Mouse (Mus musculus) hindlimb bud, embryonic 11.5 days (tissue): ENCODE data around the gene Olfr1330.
"Not testable (repeated sequence)": the region's sequence is repeated elsewhere in the genome, so short reads cannot be mapped to it uniquely, and the experiment has no call there.

Experiments used
- DNase-seq: peaks from one replicate; pipeline ENCODE4 v3.0.0-alpha.2; 2012; ENCODE audit warnings: low read depth, low spot score; ENCODE audit errors: extremely low spot score

The Olfr1330 gene

DNA sequence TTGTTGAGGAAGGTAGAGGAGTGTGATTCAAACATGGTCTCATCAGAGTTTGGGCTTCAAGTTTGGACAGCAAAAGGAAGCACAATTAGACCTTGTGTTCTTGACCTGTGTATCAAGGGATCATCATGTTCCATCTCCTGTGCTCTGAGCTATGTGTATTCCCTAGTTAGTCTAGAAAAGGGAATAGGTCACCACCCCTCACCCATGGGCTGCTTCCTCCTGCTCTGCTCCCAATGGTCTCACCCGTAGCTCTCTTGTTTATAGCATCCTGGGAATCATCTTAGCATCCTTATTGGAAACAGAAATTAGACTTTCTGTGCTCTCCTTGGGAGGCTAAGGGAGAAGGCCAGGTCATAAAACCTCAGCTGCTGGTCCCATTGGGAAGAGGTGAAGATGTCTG, at the start of gene Olfr1330:
Olfr1330 (plus strand) TSS at position 301 of the 400 bp plus-strand sequence.
- DNase-seq, result no peak

DNA sequence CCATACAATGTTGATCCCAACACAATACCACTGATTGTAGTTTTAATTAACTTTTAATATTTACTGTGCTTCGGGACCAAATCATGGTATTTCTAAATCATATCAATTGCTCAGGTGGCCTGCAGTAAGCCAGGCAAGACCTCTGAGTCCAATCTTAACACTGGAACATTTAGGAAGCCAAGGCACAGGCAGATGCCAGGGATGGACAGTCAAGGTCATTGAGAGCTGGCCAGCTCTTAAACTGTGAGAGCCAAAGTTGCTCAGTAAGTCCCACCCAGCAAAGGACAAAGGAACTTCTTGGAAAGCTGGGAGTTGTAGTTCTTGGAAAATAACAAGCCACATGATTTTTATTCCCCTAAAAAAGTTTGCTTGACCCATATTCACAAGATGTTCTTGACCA, 26.6 kb upstream of the Olfr1330 start:
- DNase-seq, result no peak

DNA sequence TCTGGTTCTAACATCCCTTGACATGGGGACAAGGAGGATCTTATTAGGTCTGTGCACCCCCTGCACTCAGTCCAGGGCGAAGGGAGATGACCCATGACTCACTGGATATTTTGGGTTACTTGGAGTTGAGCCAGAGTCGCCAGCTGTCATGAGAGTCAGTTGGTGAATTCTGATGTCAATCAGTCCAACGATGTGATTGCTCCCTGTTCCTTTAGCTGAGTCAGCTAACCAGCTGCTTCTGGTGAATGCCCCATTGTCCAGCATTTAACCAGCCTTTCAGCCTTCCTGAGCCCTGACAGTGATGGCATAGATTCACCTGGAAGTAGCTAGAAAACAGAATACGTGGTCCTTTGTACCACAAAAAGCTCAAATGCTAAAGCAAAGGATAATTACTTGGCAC, 25.7 kb upstream of the Olfr1330 start:
- no peak for DNase-seq

DNA sequence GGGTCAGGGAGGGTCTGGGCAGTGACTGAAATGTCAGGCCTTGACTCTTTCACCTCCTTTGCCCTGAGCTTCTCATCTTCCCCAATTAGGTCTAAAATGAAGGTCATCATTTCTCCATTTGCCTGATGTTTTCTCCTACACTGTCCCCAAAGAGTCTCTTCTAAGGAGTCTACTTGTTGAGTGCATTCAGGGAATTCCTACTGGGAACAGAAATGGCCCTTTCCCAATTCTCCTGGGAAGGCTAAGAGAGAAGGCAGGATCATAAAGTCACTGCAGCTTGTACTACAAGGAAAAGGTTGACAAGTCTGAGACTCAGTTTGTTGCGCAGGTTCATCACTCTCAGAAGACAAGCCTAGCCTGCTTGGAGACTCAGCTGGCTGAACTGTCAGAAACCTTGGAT, 24.0 kb upstream of the Olfr1330 start, which contains the start of gene Olfr1331:
Olfr1331 (plus strand) TSS at position 301 of the 400 bp plus-strand sequence.
- DNase-seq, result no peak

GRCm38 (mm10) chr4:118867566-118867965, 20.8 kb upstream of the Olfr1330 start:
- no peak for DNase-seq

DNA sequence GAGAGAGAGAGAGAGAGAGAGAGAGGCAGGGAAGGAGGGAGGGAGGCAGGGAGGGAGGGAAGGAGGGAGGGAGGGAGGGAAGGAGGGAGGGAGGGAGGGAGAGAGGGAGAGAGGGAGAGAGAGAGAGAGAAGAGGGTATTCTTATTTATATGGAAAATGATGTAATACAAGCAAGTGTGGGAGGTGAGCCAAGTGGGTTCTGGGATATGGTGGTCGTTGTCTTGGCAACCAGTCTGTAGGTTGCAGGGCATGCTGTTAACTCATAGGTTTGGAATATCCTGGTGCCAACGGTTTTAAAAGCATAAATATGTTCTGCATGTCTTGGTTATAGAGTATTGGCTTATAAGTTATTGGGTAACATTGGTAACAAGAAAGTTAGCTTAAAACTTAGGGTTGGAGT, 13.6 kb downstream of the Olfr1330 start:
- no peak for DNase-seq

- DNase-seq, result not testable (repeated sequence)
These were observed 29.0 kb downstream of the Olfr1330 start, which contains the start of gene Olfr1329 for GRCm38 (mm10) chr4:118917365-118917764. TSS of gene Olfr1329 (minus strand) at chr4:118917465.

DNA sequence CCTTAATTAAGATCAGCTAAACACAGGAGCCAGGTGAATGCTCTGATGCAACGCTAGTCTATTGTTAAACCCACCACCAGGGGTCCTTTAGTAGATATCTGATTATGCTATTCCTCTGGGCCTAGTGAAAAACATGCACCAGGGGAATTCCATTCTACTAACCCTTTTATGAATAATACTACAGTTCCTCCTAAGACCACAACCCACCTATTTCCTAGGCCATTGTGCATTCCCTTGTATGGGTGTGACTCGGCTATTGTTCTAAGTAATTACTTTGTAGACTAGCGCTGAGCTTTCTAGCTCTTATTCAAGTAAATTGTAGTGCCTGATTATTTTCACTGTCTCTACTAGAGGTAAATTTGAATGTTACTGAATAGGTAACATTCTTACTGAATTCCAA, 42.9 kb downstream of the Olfr1330 start:
- not testable (repeated sequence) for DNase-seq

DNA sequence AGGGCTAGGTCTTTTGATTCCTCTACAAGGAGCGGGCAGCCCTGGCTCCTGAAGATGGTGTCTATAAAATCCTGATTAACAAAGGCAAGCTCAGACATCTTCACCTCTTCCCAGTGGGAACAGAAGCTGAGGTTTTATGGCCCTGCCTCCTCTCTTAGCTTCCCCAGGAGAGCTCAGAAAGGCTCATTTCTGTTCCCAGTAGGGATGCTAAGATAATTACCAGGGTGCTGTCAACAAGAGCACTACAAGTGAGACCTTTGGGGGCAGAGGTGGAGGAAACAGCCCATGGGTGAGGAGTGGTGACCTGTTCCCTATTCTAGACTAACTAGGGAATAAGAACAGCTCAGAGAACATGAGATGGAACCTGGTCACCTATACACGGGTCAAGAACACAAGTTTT, 50.1 kb downstream of the Olfr1330 start, which contains the start of gene Olfr1328:
Olfr1328 (minus strand) TSS at position 101 of the 400 bp plus-strand sequence.
- DNase-seq, result no peak
